Mouse (Mus musculus) bone marrow macrophage, adult 2 months (primary cell): Measurements from ENCODE around the gene Ehbp1.

Source experiments
- CTCF ChIP-seq: IDR thresholded peaks from 2 replicates; pipeline ENCODE4 v1.5.1; 2012; ENCODE audit warnings: low read depth, mild to moderate bottlenecking, low read length, moderate library complexity
- POLR2A ChIP-seq: IDR thresholded peaks from 2 replicates; pipeline ENCODE4 v1.6.1; 2012; ENCODE audit warnings: mild to moderate bottlenecking, low read depth, low read length, borderline replicate concordance

GRCm38 (mm10) chr11:22366486-22366885 lies 24.4 kb upstream of the Ehbp1 start:
- no peak for TF ChIP-seq POLR2A
- TF ChIP-seq CTCF: no peak
